ENCODE assay signal across 8 mouse cellular contexts in the genomic region with DNA sequence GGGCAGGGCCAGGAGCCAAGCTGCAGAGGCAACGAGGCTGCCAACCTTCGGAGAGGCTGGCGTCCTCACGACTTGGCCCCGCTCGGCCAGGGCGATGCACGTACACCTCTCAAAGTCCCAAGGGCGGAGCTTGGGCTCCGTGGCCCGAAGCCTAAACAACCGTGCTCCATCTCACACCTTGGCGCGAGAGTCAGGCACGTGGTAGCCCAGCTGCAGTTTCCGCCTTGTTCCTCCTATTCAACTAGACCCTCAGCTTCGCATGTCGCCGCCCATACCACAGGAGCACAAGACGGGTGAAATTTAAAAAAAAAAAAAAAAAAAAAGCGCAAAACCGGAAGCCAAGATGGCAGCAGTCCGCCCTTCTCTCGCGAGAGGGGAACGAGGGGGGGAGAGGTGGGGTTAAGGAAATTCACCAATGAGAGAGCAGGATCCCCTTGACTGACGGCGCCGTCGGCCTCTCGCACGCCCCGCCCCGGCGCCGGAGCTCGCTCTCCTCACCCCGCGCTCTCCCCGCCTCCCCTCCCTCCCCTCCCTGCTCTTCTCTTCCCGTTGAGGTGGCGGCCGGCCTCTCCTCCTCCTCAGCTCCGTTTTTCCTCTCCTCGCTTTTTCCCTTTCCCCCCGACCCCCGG. TPM values are rescaled to one million over a fixed set of nuclear protein-coding genes. Genes with fewer than 3 reads are reported as not detected.
DNase-seq lines count a peak whose midpoint lies in the region; ATAC-seq and TF ChIP-seq lines count a peak whose summit lies in the region.

A gene (plus strand): TSS at position 470 of the 629 bp plus-strand sequence.

- H3K79me2 ChIP-seq in MEL (ENCODE audit: control insufficient read depth, insufficient read depth, low read length, poor library complexity): peaks cover 48% of the 10 kb centered on the region

- H3K4me3 ChIP-seq in MEL (ENCODE audit: control insufficient read depth in 1 of 2, insufficient read depth in 1 of 2, low read depth in 2 of 2, low read length in 2 of 2): peak within 1 kb of the TSS; percentile 92
- peak within 1 kb of the TSS; percentile 91 for H3K4me3 ChIP-seq in cerebellum, adult 2 months (replicated peaks; ENCODE audit: insufficient read depth, low read depth, low read length)
- peak within 1 kb of the TSS; percentile 80 for H3K4me3 ChIP-seq in lung, embryonic 16.5 days (ENCODE audit: low read length)

- H3K36me3 ChIP-seq in MEL (ENCODE audit: control insufficient read depth in 1 of 2, insufficient read depth in 2 of 2, low read length in 2 of 2): peaks cover 7 to 42% of the 10 kb centered on the region in 2 experiments; a peak in 3 of 4 replicates
- no peaks in the 10 kb centered on the region for H3K36me3 ChIP-seq in lung, embryonic 16.5 days (ENCODE audit: control insufficient read depth, insufficient read depth, low read length)

- WGBS in cerebellum, adult 2 months: 1% methylated on average over 41 of the region's 47 CpGs
- WGBS in lung, embryonic 16.5 days: 1% methylated on average over 41 of the region's 47 CpGs

- no peaks in the 10 kb centered on the region for H3K9me3 ChIP-seq in MEL (replicated peaks; ENCODE audit: insufficient read depth, low read length)
- 0 out of 2 replicates have a peak, but pooled peaks cover 4% of the 10 kb centered on the region for H3K9me3 ChIP-seq in lung, embryonic 16.5 days (ENCODE audit: control insufficient read depth, low read length)

- TF ChIP-seq RAD21 in MEL (IDR thresholded peaks at IDR 0.05; ENCODE audit: low read depth, low read length): no peak

- no peak for TF ChIP-seq CTCF in MEL (IDR thresholded peaks at IDR 0.05 in 2 of 3, conservative IDR thresholded peaks at IDR 0.05 in 1 of 3; ENCODE audit: control insufficient read depth in 1 of 3, insufficient read depth in 1 of 3, low read depth in 2 of 3, low read length in 3 of 3, poor library complexity in 1 of 3, severe bottlenecking in 1 of 3)
- TF ChIP-seq CTCF in cerebellum, adult 2 months (IDR thresholded peaks at IDR 0.05; ENCODE audit: borderline replicate concordance, insufficient read depth, low read depth, low read length): no peak

- peak; percentile 97 for DNase-seq in MEL (ENCODE audit: low read depth, low spot score)
- peak; percentile 94 to 95 for DNase-seq in cerebellum, adult 2 months
- peak; percentile 99 for DNase-seq in forelimb bud, embryonic 11.5 days (ENCODE audit: low read depth, low spot score)
- DNase-seq in layer of hippocampus, adult 9-10 months (ENCODE audit: low spot score): peak; percentile 77
- DNase-seq in ovary, postnatal 10 days (ENCODE audit: low spot score): peak; percentile 77
- peak; percentile 93 to 96 for DNase-seq in thymus, postnatal 10 days (ENCODE audit: low spot score in 2 of 2)

- peak within 1 kb of the TSS; percentile 99 for H3K9ac ChIP-seq in MEL (ENCODE audit: control insufficient read depth, low read depth, low read length, poor library complexity, severe bottlenecking)
- H3K9ac ChIP-seq in lung, embryonic 16.5 days (ENCODE audit: low read length): peak within 1 kb of the TSS; percentile 87

- no peaks in the 10 kb centered on the region for H3K27me3 ChIP-seq in MEL (ENCODE audit: control insufficient read depth in 1 of 2, insufficient read depth in 2 of 2, low read length in 2 of 2)
- H3K27me3 ChIP-seq in cerebellum, adult 2 months (ENCODE audit: control insufficient read depth, insufficient read depth, low read length): no peaks in the 10 kb centered on the region
- H3K27me3 ChIP-seq in lung, embryonic 16.5 days (ENCODE audit: control insufficient read depth, insufficient read depth, low read depth, low read length): no peaks in the 10 kb centered on the region

- peaks cover 20 to 28% of the 10 kb centered on the region in 2 experiments for H3K4me1 ChIP-seq in MEL (ENCODE audit: control insufficient read depth in 1 of 2, insufficient read depth in 2 of 2, low read length in 2 of 2)
- H3K4me1 ChIP-seq in cerebellum, adult 2 months (ENCODE audit: control insufficient read depth, insufficient read depth, low read length): peaks cover 6% of the 10 kb centered on the region; the same call in 1 of the 2 replicates
- H3K4me1 ChIP-seq in lung, embryonic 16.5 days (replicated peaks; ENCODE audit: control insufficient read depth, insufficient read depth, low read length): peaks cover 22% of the 10 kb centered on the region

- H3K27ac ChIP-seq in MEL (ENCODE audit: control insufficient read depth, low read depth, low read length): peak within 1 kb of the TSS; percentile 100
- peak within 1 kb of the TSS; percentile 92 for H3K27ac ChIP-seq in cerebellum, adult 2 months (ENCODE audit: insufficient read depth, low read length)
- peak within 1 kb of the TSS; percentile 99 for H3K27ac ChIP-seq in lung, embryonic 16.5 days (ENCODE audit: low read length)

- peak; percentile 90 to 92 for ATAC-seq in hematopoietic stem cell, adult 5-6 weeks (replicated peaks in 1 of 2; ENCODE audit: insufficient read depth in 1 of 2, low FRiP score in 2 of 2, low TSS enrichment in 1 of 2, low read depth in 1 of 2, poor library complexity in 2 of 2, severe bottlenecking in 2 of 2)
- peak; percentile 99 for ATAC-seq in lung, embryonic 16.5 days (ENCODE audit: low read depth)

- TF ChIP-seq EP300 in MEL (IDR thresholded peaks at IDR 0.05; ENCODE audit: low read depth in 1 of 2, low read length in 2 of 2): peak in 1 of 2 experiments; percentile 16; a peak in 1 of 4 replicates

- TF ChIP-seq POLR2A in MEL (IDR thresholded peaks at IDR 0.05; ENCODE audit: control insufficient read depth in 1 of 2, insufficient read depth in 1 of 2, low read depth in 1 of 2, low read length in 2 of 2, poor library complexity in 1 of 2): peak; percentile 40 to 83; a peak in 3 of 4 replicates
- peak; percentile 84 for TF ChIP-seq POLR2A in cerebellum, adult 2 months (IDR thresholded peaks at IDR 0.05; ENCODE audit: borderline replicate concordance, insufficient read depth, low read length)

- H3K4me2 ChIP-seq in lung, embryonic 16.5 days (ENCODE audit: low read depth, low read length): peak within 1 kb of the TSS; percentile 79

TF ChIP-seq in MEL, 35 proteins besides CTCF, POLR2A, EP300 and RAD21 (continues in another document):
- no peak for TF ChIP-seq ZC3H11A (IDR thresholded peaks at IDR 0.05; ENCODE audit: low read depth, low read length)
- TF ChIP-seq NRF1 (IDR thresholded peaks at IDR 0.05; ENCODE audit: insufficient read depth, low read depth, low read length, poor library complexity, severe bottlenecking): 0 out of 2 replicates have a peak, but pooled peaks have one; percentile 12
- TF ChIP-seq SIN3A (IDR thresholded peaks at IDR 0.05; ENCODE audit: low read length): peak; percentile 66; the same call in 1 of the 2 replicates
- peak; percentile 85 for TF ChIP-seq TBP (IDR thresholded peaks at IDR 0.05; ENCODE audit: low read depth, low read length)
- TF ChIP-seq MXI1 (IDR thresholded peaks at IDR 0.05; ENCODE audit: low read depth, low read length): peak; percentile 94
- peak; percentile 92 for TF ChIP-seq HCFC1 (IDR thresholded peaks at IDR 0.05; ENCODE audit: low read depth, low read length)
- TF ChIP-seq MAZ (IDR thresholded peaks at IDR 0.05; ENCODE audit: low read depth, low read length): peak; percentile 58; the same call in 1 of the 2 replicates
- TF ChIP-seq ETS1 (IDR thresholded peaks at IDR 0.05; ENCODE audit: low read depth, low read length): peak; percentile 71; the same call in 1 of the 2 replicates
- TF ChIP-seq JUND (IDR thresholded peaks at IDR 0.05; ENCODE audit: low read depth, low read length): no peak
- TF ChIP-seq GATA1 (IDR thresholded peaks at IDR 0.05; ENCODE audit: low read depth, low read length): no peak
- TF ChIP-seq E2F4 (IDR thresholded peaks at IDR 0.05; ENCODE audit: borderline replicate concordance, low read depth, low read length): peak; percentile 28; the same call in 1 of the 2 replicates
- TF ChIP-seq TCF12 (IDR thresholded peaks at IDR 0.05; ENCODE audit: low read depth, low read length): no peak; the same call in 1 of the 2 replicates
- TF ChIP-seq MYC (IDR thresholded peaks at IDR 0.05; ENCODE audit: low read depth, low read length): peak; percentile 98
- TF ChIP-seq MAFK (IDR thresholded peaks at IDR 0.05; ENCODE audit: borderline replicate concordance, low read depth, low read length): no peak
- no peak for TF ChIP-seq ZMIZ1 (IDR thresholded peaks at IDR 0.05; ENCODE audit: low read depth, low read length)
- no peak for TF ChIP-seq USF2 (IDR thresholded peaks at IDR 0.05; ENCODE audit: borderline replicate concordance in 1 of 2, insufficient read depth in 1 of 2, low read depth in 1 of 2, low read length in 2 of 2)
- peak; percentile 100 for TF ChIP-seq CHD2 (IDR thresholded peaks at IDR 0.05; ENCODE audit: low read length)
- TF ChIP-seq BHLHE40 (IDR thresholded peaks at IDR 0.05; ENCODE audit: borderline replicate concordance, low read depth, low read length): peak; percentile 68; the same call in 1 of the 2 replicates
- 0 out of 2 replicates have a peak, but pooled peaks have one; percentile 14 for TF ChIP-seq CHD1 (IDR thresholded peaks at IDR 0.05; ENCODE audit: low read depth, low read length)
- peak; percentile 100 for TF ChIP-seq ZNF384 (IDR thresholded peaks at IDR 0.05; ENCODE audit: low read depth, low read length)
- TF ChIP-seq POLR2AphosphoS2 (IDR thresholded peaks at IDR 0.05; ENCODE audit: low read length): peak; percentile 48; the same call in 1 of the 2 replicates
- no peak for TF ChIP-seq RCOR1 (IDR thresholded peaks at IDR 0.05; ENCODE audit: low read depth, low read length)
- no peak for TF ChIP-seq TAL1 (IDR thresholded peaks at IDR 0.05; ENCODE audit: low read length)
- no peak for TF ChIP-seq MEF2A (IDR thresholded peaks at IDR 0.05; ENCODE audit: extremely low read depth, insufficient replicate concordance, low read depth, low read length, poor library complexity, severe bottlenecking)
- no peak for TF ChIP-seq UBTF (IDR thresholded peaks at IDR 0.05; ENCODE audit: borderline replicate concordance, insufficient read depth, low read depth, low read length)
- no peak; the same call in 1 of the 2 replicates for TF ChIP-seq KAT2A (conservative IDR thresholded peaks at IDR 0.05; ENCODE audit: low read depth, low read length)
- TF ChIP-seq SMC3 (IDR thresholded peaks at IDR 0.05; ENCODE audit: low read depth, low read length): no peak
- TF ChIP-seq MYB (IDR thresholded peaks at IDR 0.05; ENCODE audit: low read depth, low read length): no peak
- peak; percentile 91 for TF ChIP-seq ELF1 (IDR thresholded peaks at IDR 0.05; ENCODE audit: low read depth, low read length)

RNA-seq across cellular contexts. Expression of the gene that starts here (rescaled TPM):
- total RNA-seq in MEL (2012; rRNA removed): 244 and 293 TPM in 2 replicates
- 100 to 1,000 TPM; 305 to 470 TPM for polyA plus RNA-seq in MEL (2012; ENCODE audit: insufficient read depth in 1 of 2, insufficient read length in 2 of 2, low read depth in 1 of 2, low replicate concordance in 2 of 2, missing spikeins in 1 of 2)
- 234 and 245 TPM in 2 replicates for polyA plus RNA-seq in cerebellum, adult 2 months (2012; rRNA removed)
- total RNA-seq in hematopoietic stem cell, adult 5-6 weeks (2017): 408 and 483 TPM in 2 replicates
- polyA plus RNA-seq in lung, embryonic 16.5 days (2015; fragmentation: Nextera tagmentation; extraction: Ambion mirVana): 412 and 431 TPM in 2 replicates

Comparison
In these comparisons a context has a peak if more than half of its experiments do, and no peak if none do; other contexts are left out.
1. Peak in every context shown above with its lines: DNase-seq, ATAC-seq, H3K4me3 ChIP-seq and H3K27ac ChIP-seq.